11 mouse cellular contexts compared by ENCODE assay signal in genomic region chr2:9464818-9465217, GRCm38 (mm10).
DNase-seq lines count a peak whose midpoint lies in the region; ATAC-seq lines count a peak whose summit lies in the region.
"Had no signal": no experiment of that assay in that cellular context is flagged by ENCODE, and none has a peak within 500 bp of the region (broad histone marks: within the 10 kb centered on the region; RNA-seq: fewer than 3 reads in every experiment).

No protein-coding gene starts in this region.

- H3K4me2 ChIP-seq in hindbrain, embryonic 14.5 days (replicated peaks): no peak overlapping the region
- no peak overlapping the region for H3K4me2 ChIP-seq in hindbrain, embryonic 12.5 days (replicated peaks)
- H3K4me2 ChIP-seq in midbrain, embryonic 14.5 days (ENCODE audit: low read length): no peak overlapping the region
- H3K4me2 ChIP-seq: liver, embryonic 15.5 days had no signal

- ATAC-seq in hindbrain, embryonic 14.5 days (ENCODE audit: low FRiP score): peak; percentile 57; the same call in 1 of the 2 replicates
- ATAC-seq in hindbrain, embryonic 12.5 days (ENCODE audit: low FRiP score): no peak
- peak; percentile 34; the same call in 1 of the 2 replicates for ATAC-seq in midbrain, embryonic 14.5 days (ENCODE audit: low FRiP score, low TSS enrichment)

- no peak for DNase-seq in hindbrain, embryonic 14.5 days (ENCODE audit: low spot score)
- peak; percentile 55 for DNase-seq in right cerebral cortex, adult 18-20 months
- DNase-seq in right cerebral cortex, postnatal 4 days: no peak
- DNase-seq in midbrain, embryonic 14.5 days: peak; percentile 45
- DNase-seq in adipocyte (ENCODE audit: low spot score): no peak
- no peak for DNase-seq in urinary bladder, postnatal 10 days (ENCODE audit: low spot score)
- no peak for DNase-seq in cerebellum, postnatal 4 days (ENCODE audit: low spot score in 2 of 2)
- DNase-seq: adrenal gland, adult 2 months; kidney, postnatal 14 days had no signal

- H3K27me3 ChIP-seq in hindbrain, embryonic 14.5 days (ENCODE audit: control insufficient read depth, insufficient read depth, low read length): no peaks in the 10 kb centered on the region
- H3K27me3 ChIP-seq in hindbrain, embryonic 12.5 days: no peaks in the 10 kb centered on the region
- H3K27me3 ChIP-seq in midbrain, embryonic 14.5 days (ENCODE audit: control insufficient read depth, insufficient read depth, low read length): no peaks in the 10 kb centered on the region
- H3K27me3 ChIP-seq: liver, embryonic 15.5 days had no signal

- H3K9ac ChIP-seq in hindbrain, embryonic 14.5 days: no peak overlapping the region
- no peak overlapping the region for H3K9ac ChIP-seq in hindbrain, embryonic 12.5 days
- 0 out of 2 replicates have a peak overlapping the region, but pooled peaks have one; percentile 22 for H3K9ac ChIP-seq in midbrain, embryonic 14.5 days (replicated peaks; ENCODE audit: low read length)
- H3K9ac ChIP-seq: liver, embryonic 15.5 days had no signal

- no peak overlapping the region for H3K4me3 ChIP-seq in hindbrain, embryonic 14.5 days (replicated peaks; ENCODE audit: low read length)
- H3K4me3 ChIP-seq in hindbrain, embryonic 12.5 days: no peak overlapping the region
- no peak overlapping the region for H3K4me3 ChIP-seq in midbrain, embryonic 14.5 days (replicated peaks; ENCODE audit: low read depth, low read length)
- H3K4me3 ChIP-seq: liver, embryonic 15.5 days had no signal

- H3K36me3 ChIP-seq in hindbrain, embryonic 14.5 days (replicated peaks; ENCODE audit: control insufficient read depth, insufficient read depth): no peaks in the 10 kb centered on the region
- H3K36me3 ChIP-seq in hindbrain, embryonic 12.5 days: no peaks in the 10 kb centered on the region
- H3K36me3 ChIP-seq in midbrain, embryonic 14.5 days (ENCODE audit: control insufficient read depth, insufficient read depth, low read length): no peaks in the 10 kb centered on the region
- H3K36me3 ChIP-seq: liver, embryonic 15.5 days had no signal

- H3K9me3 ChIP-seq in hindbrain, embryonic 14.5 days (ENCODE audit: control insufficient read depth, low read length): no peaks in the 10 kb centered on the region
- no peaks in the 10 kb centered on the region for H3K9me3 ChIP-seq in hindbrain, embryonic 12.5 days (replicated peaks)
- no peaks in the 10 kb centered on the region for H3K9me3 ChIP-seq in midbrain, embryonic 14.5 days (ENCODE audit: control insufficient read depth, low read length)
- H3K9me3 ChIP-seq: liver, embryonic 15.5 days had no signal

- WGBS in hindbrain, embryonic 14.5 days: 56% methylated on average over 5 of the region's 5 CpGs
- WGBS in hindbrain, embryonic 12.5 days: 63% methylated on average over 5 of the region's 5 CpGs
- WGBS in midbrain, embryonic 14.5 days: 59% methylated on average over 5 of the region's 5 CpGs

- no peaks in the 10 kb centered on the region for H3K4me1 ChIP-seq in hindbrain, embryonic 14.5 days (replicated peaks; ENCODE audit: control insufficient read depth, insufficient read depth, low read length)
- H3K4me1 ChIP-seq in hindbrain, embryonic 12.5 days: no peaks in the 10 kb centered on the region
- no peaks in the 10 kb centered on the region for H3K4me1 ChIP-seq in midbrain, embryonic 14.5 days (ENCODE audit: control insufficient read depth, insufficient read depth, low read length)
- H3K4me1 ChIP-seq: liver, embryonic 15.5 days had no signal

- H3K27ac ChIP-seq in hindbrain, embryonic 14.5 days: no peak overlapping the region
- H3K27ac ChIP-seq in hindbrain, embryonic 12.5 days: no peak overlapping the region
- no peak overlapping the region for H3K27ac ChIP-seq in midbrain, embryonic 14.5 days (replicated peaks; ENCODE audit: low read depth, low read length)
- H3K27ac ChIP-seq: liver, embryonic 15.5 days had no signal

Comparison
In these comparisons a context has a peak if more than half of its experiments do, and no peak if none do; other contexts are left out.
1. DNase-seq: peak in right cerebral cortex, adult 18-20 months (single experiment) and midbrain, embryonic 14.5 days (single experiment); none in hindbrain, embryonic 14.5 days (single experiment), right cerebral cortex, postnatal 4 days (single experiment), adipocyte (single experiment), urinary bladder, postnatal 10 days (single experiment) and cerebellum, postnatal 4 days (0 of 2).